Mouse (Mus musculus) ES-Bruce4 (cell line): ENCODE measurements around the gene Nktr. TPM values are rescaled to one million over a fixed set of nuclear protein-coding genes. Genes with fewer than 3 reads are reported as not detected.

Experiments used
- H3K27ac ChIP-seq: 2 replicates; pipeline ENCODE4 v1.5.1; 2012; ENCODE audit warnings: low read length, inconsistent platforms; ENCODE audit not compliant: insufficient read depth
- H3K27me3 ChIP-seq: 2 replicates; pipeline ENCODE4 v1.6.1; 2012; ENCODE audit warnings: mild to moderate bottlenecking, low read length, inconsistent platforms; ENCODE audit not compliant: control insufficient read depth, poor library complexity, insufficient read depth, severe bottlenecking
- H3K36me3 ChIP-seq: 2 replicates; pipeline ENCODE4 v1.6.1; 2012; ENCODE audit warnings: inconsistent platforms, mild to moderate bottlenecking, low read length, moderate library complexity; ENCODE audit not compliant: control insufficient read depth, poor library complexity, insufficient read depth, severe bottlenecking
- H3K4me1 ChIP-seq: one replicate; pipeline ENCODE4 v1.8.1; 2011; ENCODE audit warnings: low read length; ENCODE audit not compliant: control insufficient read depth, insufficient read depth
- H3K4me3 ChIP-seq: 2 replicates; pipeline ENCODE4 v1.5.1; 2011; ENCODE audit warnings: low read depth, mild to moderate bottlenecking, low read length
- H3K9ac ChIP-seq: 2 replicates; pipeline ENCODE4 v1.6.1; 2012; ENCODE audit warnings: low read depth, mild to moderate bottlenecking, inconsistent platforms; ENCODE audit not compliant: poor library complexity, severe bottlenecking
- H3K9me3 ChIP-seq: replicated peaks from 2 replicates; pipeline ENCODE4 v1.6.1; 2012; ENCODE audit warnings: mild to moderate bottlenecking, low read length, inconsistent platforms; ENCODE audit not compliant: control insufficient read depth, poor library complexity, insufficient read depth, severe bottlenecking
- CTCF ChIP-seq: IDR thresholded peaks from one replicate; pipeline ENCODE4 v1.8.1; 2011; ENCODE audit warnings: low read depth, low read length
- EP300 ChIP-seq: IDR thresholded peaks from 2 replicates; pipeline ENCODE4 v1.6.1; 2011; ENCODE audit warnings: low read depth, low read length; ENCODE audit not compliant: insufficient read depth
- POLR2A ChIP-seq: IDR thresholded peaks from one replicate; pipeline ENCODE4 v1.8.1; 2011; ENCODE audit warnings: low read length; ENCODE audit not compliant: insufficient read depth
- polyA plus RNA-seq: library from polyadenylated mRNA; stranded (reverse); fragments of >200 nt; gene quantifications from 2 replicates; pipeline ENCODE4 v1.2.4, GENCODE M21; 2011; ENCODE audit warnings: low read depth; ENCODE audit not compliant: missing spikeins, insufficient read depth, insufficient read length

Gene Nktr
- polyA plus RNA-seq, 1 experiment: 109 TPM

- Histone ChIP-seq H3K4me1 (no peaks in the 10 kb centered on the region), H3K36me3 (no peaks in the 10 kb centered on the region), H3K27me3 (no peaks in the 10 kb centered on the region), H3K27ac (no peak overlapping the region), H3K9me3 (no peaks in the 10 kb centered on the region), H3K9ac (peak overlapping the region; percentile 26; the same call in 1 of the 2 replicates), H3K4me3 (peak overlapping the region; percentile 44)
- no peak for TF ChIP-seq POLR2A
- TF ChIP-seq CTCF: no peak
- no peak for TF ChIP-seq EP300
Observed at GRCm38 (mm10) chr9:121704261-121704645, 14.7 kb upstream of the Nktr start.

- Histone ChIP-seq H3K36me3 (no peaks in the 10 kb centered on the region), H3K27ac (no peak within 1 kb of the TSS), H3K27me3 (no peaks in the 10 kb centered on the region), H3K4me1 (peaks cover 2% of the 10 kb centered on the region), H3K4me3 (peak within 1 kb of the TSS; percentile 71), H3K9ac (peak within 1 kb of the TSS; percentile 26), H3K9me3 (no peaks in the 10 kb centered on the region)
- TF ChIP-seq CTCF: no peak
- no peak for TF ChIP-seq EP300
Observed at GRCm38 (mm10) chr9:121704646-121705625, 14.0 kb upstream of the Nktr start, which contains the start of gene Sec22c. TSS of gene Sec22c (minus strand) at chr9:121705490.

- TF ChIP-seq CTCF (no peak), EP300 (no peak), POLR2A (no peak)
- H3K9ac ChIP-seq: no peak overlapping the region
- no peak overlapping the region for H3K27ac ChIP-seq
- no peaks in the 10 kb centered on the region for H3K9me3 ChIP-seq
- H3K4me1 ChIP-seq: peaks cover 2% of the 10 kb centered on the region
- no peak overlapping the region for H3K4me3 ChIP-seq
- H3K36me3 ChIP-seq: no peaks in the 10 kb centered on the region
- no peaks in the 10 kb centered on the region for H3K27me3 ChIP-seq
Observed at GRCm38 (mm10) chr9:121706029-121706675, 12.8 kb upstream of the Nktr start.

GRCm38 (mm10) chr9:121707801-121708200 is 11.2 kb upstream of the Nktr start:
- no peak overlapping the region for H3K4me3 ChIP-seq
- peaks cover 2% of the 10 kb centered on the region for H3K4me1 ChIP-seq
- H3K9ac ChIP-seq: no peak overlapping the region
- no peaks in the 10 kb centered on the region for H3K9me3 ChIP-seq
- TF ChIP-seq CTCF (no peak), EP300 (no peak), POLR2A (no peak)
- no peak overlapping the region for H3K27ac ChIP-seq
- peaks cover 5% of the 10 kb centered on the region; the same call in 1 of the 2 replicates for H3K36me3 ChIP-seq
- no peaks in the 10 kb centered on the region for H3K27me3 ChIP-seq

GRCm38 (mm10) chr9:121708506-121709486 is 10.2 kb upstream of the Nktr start:
- Histone ChIP-seq H3K27me3 (no peaks in the 10 kb centered on the region), H3K27ac (no peak overlapping the region), H3K4me1 (peaks cover 2% of the 10 kb centered on the region), H3K9ac (no peak overlapping the region), H3K9me3 (no peaks in the 10 kb centered on the region), H3K36me3 (peaks cover 5% of the 10 kb centered on the region; the same call in 1 of the 2 replicates), H3K4me3 (no peak overlapping the region)
- no peak for TF ChIP-seq EP300
- TF ChIP-seq POLR2A: no peak
- no peak for TF ChIP-seq CTCF
